Mouse (Mus musculus) liver, adult 2 months (tissue): ENCODE data around the gene Cped1.

Source experiments
- CTCF ChIP-seq: fragments of 200-500 bp; IDR thresholded peaks from 2 replicates; pipeline ENCODE4 v1.5.1; 2011; ENCODE audit warnings: low read depth, low read length, control low read depth
- POLR2A ChIP-seq: fragments of 200-500 bp; IDR thresholded peaks from 2 replicates; pipeline ENCODE4 v1.6.1; 2011; ENCODE audit warnings: low read length, control low read depth; ENCODE audit not compliant: insufficient read depth; ENCODE audit errors: extremely low read depth

GRCm38 (mm10) chr6:22070603-22071322 is 85.0 kb downstream of the Cped1 start:
- TF ChIP-seq CTCF, result no peak
- TF ChIP-seq POLR2A, result no peak
